Mouse (Mus musculus): Measurements from ENCODE around the gene Ormdl1. TPM values are rescaled to one million over a fixed set of nuclear protein-coding genes. Genes with fewer than 3 reads are reported as not detected.
"Not testable (repeated sequence)": the region's sequence is repeated elsewhere in the genome, so short reads cannot be mapped to it uniquely, and the experiment has no call there.

Gene Ormdl1
- polyA plus RNA-seq (2011; ENCODE audit: insufficient read depth, insufficient read length, low read depth, missing spikeins), result 21.6 and 27.7 TPM in 2 replicates

- Histone ChIP-seq H3K9ac (ENCODE audit: low read depth, poor library complexity, severe bottlenecking) (peak within 1 kb of the TSS; percentile 29), H3K4me1 (ENCODE audit: control insufficient read depth, insufficient read depth, low read length) (no peaks in the 10 kb centered on the region), H3K27me3 (ENCODE audit: control insufficient read depth, insufficient read depth, low read length, poor library complexity, severe bottlenecking) (no peaks in the 10 kb centered on the region), H3K4me3 (ENCODE audit: low read depth, low read length) (peak within 1 kb of the TSS; percentile 90), H3K9me3 (replicated peaks; ENCODE audit: control insufficient read depth, insufficient read depth, low read length, poor library complexity, severe bottlenecking) (no peaks in the 10 kb centered on the region), H3K36me3 (ENCODE audit: control insufficient read depth, insufficient read depth, low read length, poor library complexity, severe bottlenecking) (peaks cover 6% of the 10 kb centered on the region), H3K27ac (ENCODE audit: insufficient read depth, low read length) (peak within 1 kb of the TSS; percentile 12; the same call in 1 of the 2 replicates)
- no peak for TF ChIP-seq EP300 (IDR thresholded peaks at IDR 0.05; ENCODE audit: insufficient read depth, low read depth, low read length)
- peak; percentile 95 for TF ChIP-seq POLR2A (IDR thresholded peaks at IDR 0.05; ENCODE audit: insufficient read depth, low read length)
Measured at GRCm38 (mm10) chr1:53296581-53297383, at the start of gene Ormdl1, which contains the start of the genes Pms1 and Gm28778. Ormdl1 (plus strand) TSS chr1:53297095. Pms1 (minus strand) TSS chr1:53297018. Gm28778 (plus strand) TSS chr1:53297111.

- not testable (repeated sequence) for H3K27me3 ChIP-seq (ENCODE audit: control insufficient read depth, insufficient read depth, low read length, poor library complexity, severe bottlenecking); H3K9ac ChIP-seq (ENCODE audit: low read depth, poor library complexity, severe bottlenecking); H3K9me3 ChIP-seq (replicated peaks; ENCODE audit: control insufficient read depth, insufficient read depth, low read length, poor library complexity, severe bottlenecking); H3K36me3 ChIP-seq (ENCODE audit: control insufficient read depth, insufficient read depth, low read length, poor library complexity, severe bottlenecking); H3K4me3 ChIP-seq (ENCODE audit: low read depth, low read length); H3K4me1 ChIP-seq (ENCODE audit: control insufficient read depth, insufficient read depth, low read length); H3K27ac ChIP-seq (ENCODE audit: insufficient read depth, low read length)
Measured at GRCm38 (mm10) chr1:53264958-53265612, 31.8 kb upstream of the Ormdl1 start.

DNA sequence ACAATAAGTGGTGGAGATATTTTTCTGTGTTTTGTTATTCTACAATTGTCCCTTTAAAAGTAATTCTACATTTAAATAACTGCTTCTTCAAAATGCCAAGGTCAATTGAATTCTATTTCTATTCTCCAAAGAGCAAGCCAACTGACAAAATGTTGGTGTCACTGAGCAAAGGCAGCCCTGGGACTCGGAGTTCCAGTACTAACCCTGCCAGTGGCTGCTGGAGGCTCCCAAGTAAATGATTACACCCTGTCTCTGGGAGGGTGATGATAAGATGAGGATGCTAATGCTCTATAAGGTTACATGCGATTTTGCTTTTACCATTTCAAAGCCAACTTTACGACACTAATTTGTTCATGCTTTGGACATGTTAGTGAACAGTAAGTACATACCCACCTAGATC is 27.0 kb upstream of the Ormdl1 start:
- Histone ChIP-seq H3K27ac (ENCODE audit: insufficient read depth, low read length) (no peak overlapping the region), H3K4me1 (ENCODE audit: control insufficient read depth, insufficient read depth, low read length) (no peaks in the 10 kb centered on the region), H3K36me3 (ENCODE audit: control insufficient read depth, insufficient read depth, low read length, poor library complexity, severe bottlenecking) (peaks cover 3% of the 10 kb centered on the region; the same call in 1 of the 2 replicates), H3K9ac (ENCODE audit: low read depth, poor library complexity, severe bottlenecking) (no peak overlapping the region), H3K4me3 (ENCODE audit: low read depth, low read length) (no peak overlapping the region), H3K9me3 (replicated peaks; ENCODE audit: control insufficient read depth, insufficient read depth, low read length, poor library complexity, severe bottlenecking) (no peaks in the 10 kb centered on the region), H3K27me3 (ENCODE audit: control insufficient read depth, insufficient read depth, low read length, poor library complexity, severe bottlenecking) (no peaks in the 10 kb centered on the region)
- TF ChIP-seq POLR2A (IDR thresholded peaks at IDR 0.05; ENCODE audit: insufficient read depth, low read length) (no peak), CTCF (IDR thresholded peaks at IDR 0.05; ENCODE audit: low read depth, low read length) (no peak), EP300 (IDR thresholded peaks at IDR 0.05; ENCODE audit: insufficient read depth, low read depth, low read length) (no peak)

- no peak overlapping the region for H3K9ac ChIP-seq (ENCODE audit: low read depth, poor library complexity, severe bottlenecking)
- H3K4me3 ChIP-seq (ENCODE audit: low read depth, low read length), result no peak overlapping the region
- no peak for TF ChIP-seq POLR2A (IDR thresholded peaks at IDR 0.05; ENCODE audit: insufficient read depth, low read length)
- TF ChIP-seq EP300 (IDR thresholded peaks at IDR 0.05; ENCODE audit: insufficient read depth, low read depth, low read length), result no peak
- no peak for TF ChIP-seq CTCF (IDR thresholded peaks at IDR 0.05; ENCODE audit: low read depth, low read length)
- H3K36me3 ChIP-seq (ENCODE audit: control insufficient read depth, insufficient read depth, low read length, poor library complexity, severe bottlenecking), result peaks cover 3% of the 10 kb centered on the region; the same call in 1 of the 2 replicates
- no peak overlapping the region for H3K27ac ChIP-seq (ENCODE audit: insufficient read depth, low read length)
- H3K27me3 ChIP-seq (ENCODE audit: control insufficient read depth, insufficient read depth, low read length, poor library complexity, severe bottlenecking), result no peaks in the 10 kb centered on the region
- H3K4me1 ChIP-seq (ENCODE audit: control insufficient read depth, insufficient read depth, low read length), result no peaks in the 10 kb centered on the region
- H3K9me3 ChIP-seq (replicated peaks; ENCODE audit: control insufficient read depth, insufficient read depth, low read length, poor library complexity, severe bottlenecking), result no peaks in the 10 kb centered on the region
Measured at GRCm38 (mm10) chr1:53272646-53273045, 24.2 kb upstream of the Ormdl1 start.

DNA sequence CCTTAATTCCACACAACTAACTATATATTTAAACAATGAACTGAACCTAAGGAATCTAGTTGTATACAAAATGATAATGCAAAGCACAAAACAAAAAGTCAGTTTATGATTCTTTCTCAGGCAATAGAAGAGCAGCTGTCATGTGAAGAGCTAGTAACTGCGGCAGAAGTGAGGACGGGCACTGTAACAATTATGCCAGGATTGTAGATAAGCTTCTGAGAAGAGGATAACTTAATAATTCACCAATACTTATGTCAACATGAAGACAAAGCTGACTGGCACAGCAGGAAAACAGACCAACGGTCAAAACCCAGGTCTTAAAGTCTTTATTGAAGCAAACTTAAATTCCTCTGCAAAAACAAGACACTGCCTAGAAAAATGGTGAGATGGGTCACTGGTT is 5.7 kb upstream of the Ormdl1 start:
- Histone ChIP-seq H3K9me3 (replicated peaks; ENCODE audit: control insufficient read depth, insufficient read depth, low read length, poor library complexity, severe bottlenecking) (no peaks in the 10 kb centered on the region), H3K4me3 (ENCODE audit: low read depth, low read length) (no peak overlapping the region), H3K36me3 (ENCODE audit: control insufficient read depth, insufficient read depth, low read length, poor library complexity, severe bottlenecking) (no peaks in the 10 kb centered on the region; the same call in none of the 2 replicates), H3K27me3 (ENCODE audit: control insufficient read depth, insufficient read depth, low read length, poor library complexity, severe bottlenecking) (no peaks in the 10 kb centered on the region), H3K27ac (ENCODE audit: insufficient read depth, low read length) (no peak overlapping the region), H3K9ac (ENCODE audit: low read depth, poor library complexity, severe bottlenecking) (no peak overlapping the region), H3K4me1 (ENCODE audit: control insufficient read depth, insufficient read depth, low read length) (no peaks in the 10 kb centered on the region)
- TF ChIP-seq EP300 (IDR thresholded peaks at IDR 0.05; ENCODE audit: insufficient read depth, low read depth, low read length) (no peak), CTCF (IDR thresholded peaks at IDR 0.05; ENCODE audit: low read depth, low read length) (no peak), POLR2A (IDR thresholded peaks at IDR 0.05; ENCODE audit: insufficient read depth, low read length) (no peak)

- Histone ChIP-seq H3K4me1 (ENCODE audit: control insufficient read depth, insufficient read depth, low read length) (no peaks in the 10 kb centered on the region), H3K9me3 (replicated peaks; ENCODE audit: control insufficient read depth, insufficient read depth, low read length, poor library complexity, severe bottlenecking) (no peaks in the 10 kb centered on the region), H3K9ac (ENCODE audit: low read depth, poor library complexity, severe bottlenecking) (no peak overlapping the region), H3K36me3 (ENCODE audit: control insufficient read depth, insufficient read depth, low read length, poor library complexity, severe bottlenecking) (peaks cover 6% of the 10 kb centered on the region; the same call in 1 of the 2 replicates), H3K4me3 (ENCODE audit: low read depth, low read length) (no peak overlapping the region), H3K27ac (ENCODE audit: insufficient read depth, low read length) (no peak overlapping the region), H3K27me3 (ENCODE audit: control insufficient read depth, insufficient read depth, low read length, poor library complexity, severe bottlenecking) (no peaks in the 10 kb centered on the region)
- no peak for TF ChIP-seq POLR2A (IDR thresholded peaks at IDR 0.05; ENCODE audit: insufficient read depth, low read length)
- TF ChIP-seq EP300 (IDR thresholded peaks at IDR 0.05; ENCODE audit: insufficient read depth, low read depth, low read length), result no peak
- no peak for TF ChIP-seq CTCF (IDR thresholded peaks at IDR 0.05; ENCODE audit: low read depth, low read length)
Measured at GRCm38 (mm10) chr1:53300506-53300905, 3.6 kb downstream of the Ormdl1 start.
